Mouse (Mus musculus): ENCODE results near the gene Rrp1b. TPM values are rescaled to one million over a fixed set of nuclear protein-coding genes. Genes with fewer than 3 reads are reported as not detected.

The Rrp1b gene
- polyA plus RNA-seq, 1 experiment from 2014 or later = 44.7 TPM

GRCm38 (mm10) chr17:32012254-32012653 is 23.6 kb upstream of the Rrp1b start:
- no peak overlapping the region for H3K9ac ChIP-seq (replicated peaks)

GRCm38 (mm10) chr17:32013659-32014058 is 22.2 kb upstream of the Rrp1b start:
- Histone ChIP-seq H3K27me3 (no peaks in the 10 kb centered on the region), H3K27ac (no peak overlapping the region), H3K4me1 (replicated peaks) (no peaks in the 10 kb centered on the region), H3K9me3 (no peaks in the 10 kb centered on the region), H3K36me3 (no peaks in the 10 kb centered on the region), H3K9ac (replicated peaks) (no peak overlapping the region), H3K4me3 (replicated peaks) (no peak overlapping the region), H3K4me2 (replicated peaks) (no peak overlapping the region)
- no peak for ATAC-seq

More at GRCm38 (mm10) chr17:32012254-32012653, 23.6 kb upstream of the Rrp1b start:
- 64% methylated on average over 3 of the region's 3 CpGs for WGBS
- Histone ChIP-seq H3K4me3 (replicated peaks) (no peak overlapping the region), H3K36me3 (no peaks in the 10 kb centered on the region), H3K27ac (no peak overlapping the region), H3K4me1 (replicated peaks) (no peaks in the 10 kb centered on the region), H3K4me2 (replicated peaks) (no peak overlapping the region), H3K27me3 (no peaks in the 10 kb centered on the region), H3K9me3 (no peaks in the 10 kb centered on the region)
- ATAC-seq = no peak

DNA sequence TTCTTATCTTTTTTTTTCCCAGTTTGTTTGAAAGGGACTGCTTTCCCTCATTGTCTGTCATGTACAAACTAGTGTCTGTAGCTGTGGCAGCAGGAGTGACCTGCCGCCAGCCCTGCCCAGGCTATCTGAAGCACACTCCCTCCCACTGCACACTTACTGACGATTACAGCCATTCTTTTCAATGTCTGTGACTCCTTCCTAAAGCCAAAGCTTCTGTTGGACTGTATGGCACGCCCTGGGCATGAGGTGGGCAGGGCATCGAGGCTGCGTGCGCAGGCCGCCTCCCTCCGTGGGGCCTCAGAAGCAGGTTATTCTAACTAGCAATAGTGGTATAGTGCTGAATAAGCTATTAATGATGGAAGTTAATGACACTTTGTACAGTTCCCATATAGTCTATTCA is 19.4 kb upstream of the Rrp1b start:
- H3K27ac ChIP-seq = no peak overlapping the region
- H3K9ac ChIP-seq (replicated peaks) = no peak overlapping the region
- no peaks in the 10 kb centered on the region for H3K27me3 ChIP-seq
- H3K9me3 ChIP-seq = no peaks in the 10 kb centered on the region
- H3K4me3 ChIP-seq (replicated peaks) = no peak overlapping the region
- ATAC-seq = no peak
- no peaks in the 10 kb centered on the region for H3K36me3 ChIP-seq
- no peaks in the 10 kb centered on the region for H3K4me1 ChIP-seq (replicated peaks)
- no peak overlapping the region for H3K4me2 ChIP-seq (replicated peaks)
- 90% methylated on average over 8 of the region's 8 CpGs for WGBS

DNA sequence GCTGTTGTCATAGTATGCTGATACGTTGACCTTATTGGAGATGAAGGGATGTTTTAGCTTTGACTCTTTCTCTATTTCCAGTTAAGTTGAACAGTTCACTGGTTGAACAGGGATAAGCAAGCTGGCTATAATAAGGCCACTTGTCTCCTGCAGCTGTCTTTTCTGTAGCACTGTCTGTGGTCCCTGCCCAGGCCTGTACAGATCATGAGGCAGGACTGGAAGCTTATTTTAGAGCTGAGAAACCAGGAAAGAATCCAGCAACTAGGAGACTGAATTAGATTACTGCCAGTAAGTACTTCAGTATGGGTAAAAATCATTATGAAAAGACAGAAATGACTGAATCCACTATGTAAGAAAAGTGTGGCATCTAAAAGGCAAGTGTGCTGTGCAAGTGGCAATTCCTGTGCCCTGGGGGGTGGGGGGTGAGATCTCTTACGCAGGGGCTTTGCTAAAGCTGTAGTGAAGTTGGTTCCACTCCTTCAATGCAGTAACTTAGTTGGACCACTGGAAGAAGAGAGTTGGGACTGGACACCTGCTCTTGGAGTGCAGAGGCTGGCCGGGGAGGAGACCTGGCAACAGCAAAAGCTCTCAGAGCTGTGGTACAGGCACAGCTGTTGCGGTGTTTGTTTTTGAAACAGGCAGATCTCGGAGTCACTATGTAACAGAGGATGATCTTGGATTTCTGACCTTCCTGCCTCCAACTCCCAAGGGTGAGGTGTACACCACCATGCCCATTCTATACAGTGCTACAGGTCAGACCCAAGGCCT is 17.6 kb upstream of the Rrp1b start:
- no peak for ATAC-seq
- no peak overlapping the region for H3K4me3 ChIP-seq (replicated peaks)
- no peaks in the 10 kb centered on the region for H3K9me3 ChIP-seq
- no peaks in the 10 kb centered on the region for H3K36me3 ChIP-seq
- H3K9ac ChIP-seq (replicated peaks) = 0 out of 2 replicates have a peak overlapping the region, but pooled peaks have one; percentile 19
- H3K27ac ChIP-seq = no peak overlapping the region
- no peaks in the 10 kb centered on the region for H3K27me3 ChIP-seq
- H3K4me2 ChIP-seq (replicated peaks) = no peak overlapping the region
- WGBS = 86% methylated on average over 5 of the region's 5 CpGs
- no peaks in the 10 kb centered on the region for H3K4me1 ChIP-seq (replicated peaks)

- no peak for ATAC-seq
- 93% methylated on average over 3 of the region's 3 CpGs for WGBS
- Histone ChIP-seq H3K9ac (replicated peaks) (no peak overlapping the region), H3K4me1 (replicated peaks) (no peaks in the 10 kb centered on the region), H3K27me3 (no peaks in the 10 kb centered on the region), H3K4me3 (replicated peaks) (no peak overlapping the region), H3K9me3 (no peaks in the 10 kb centered on the region), H3K4me2 (replicated peaks) (no peak overlapping the region), H3K36me3 (no peaks in the 10 kb centered on the region), H3K27ac (no peak overlapping the region)
Observed at GRCm38 (mm10) chr17:32021981-32022380, 13.9 kb upstream of the Rrp1b start.

- H3K27ac ChIP-seq = no peak overlapping the region
- no peaks in the 10 kb centered on the region for H3K27me3 ChIP-seq
- H3K4me1 ChIP-seq (replicated peaks) = no peaks in the 10 kb centered on the region
- no peaks in the 10 kb centered on the region for H3K9me3 ChIP-seq
- no peak for ATAC-seq
- H3K4me3 ChIP-seq (replicated peaks) = no peak overlapping the region
- 81% methylated on average over 6 of the region's 6 CpGs for WGBS
- no peak overlapping the region for H3K4me2 ChIP-seq (replicated peaks)
- H3K9ac ChIP-seq (replicated peaks) = no peak overlapping the region
- no peaks in the 10 kb centered on the region for H3K36me3 ChIP-seq
Observed at GRCm38 (mm10) chr17:32022551-32022950, 13.3 kb upstream of the Rrp1b start.

DNA sequence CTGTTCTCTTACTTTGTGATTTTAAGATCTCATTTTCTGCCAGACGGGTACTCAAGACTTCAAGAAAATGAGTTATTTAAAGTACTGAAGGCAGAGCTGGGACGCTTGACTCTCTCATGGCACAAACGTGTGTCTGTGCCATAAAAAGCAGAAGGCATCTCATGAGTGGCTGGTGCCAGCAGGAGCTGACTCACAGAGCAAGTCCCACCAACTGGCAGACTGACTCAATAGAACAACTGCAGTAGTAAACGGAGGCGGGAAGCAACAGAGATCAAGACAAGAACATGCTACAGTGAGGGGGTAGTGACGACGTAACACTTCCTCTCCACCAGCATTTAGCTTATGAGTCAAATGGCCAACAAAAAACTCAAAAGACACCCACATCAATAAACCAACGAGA is 12.8 kb upstream of the Rrp1b start:
- Histone ChIP-seq H3K9me3 (no peaks in the 10 kb centered on the region), H3K36me3 (no peaks in the 10 kb centered on the region), H3K27ac (no peak overlapping the region), H3K4me1 (replicated peaks) (no peaks in the 10 kb centered on the region), H3K4me2 (replicated peaks) (no peak overlapping the region), H3K9ac (replicated peaks) (no peak overlapping the region), H3K4me3 (replicated peaks) (no peak overlapping the region), H3K27me3 (no peaks in the 10 kb centered on the region)
- WGBS = 86% methylated on average over 8 of the region's 8 CpGs
- no peak for ATAC-seq

DNA sequence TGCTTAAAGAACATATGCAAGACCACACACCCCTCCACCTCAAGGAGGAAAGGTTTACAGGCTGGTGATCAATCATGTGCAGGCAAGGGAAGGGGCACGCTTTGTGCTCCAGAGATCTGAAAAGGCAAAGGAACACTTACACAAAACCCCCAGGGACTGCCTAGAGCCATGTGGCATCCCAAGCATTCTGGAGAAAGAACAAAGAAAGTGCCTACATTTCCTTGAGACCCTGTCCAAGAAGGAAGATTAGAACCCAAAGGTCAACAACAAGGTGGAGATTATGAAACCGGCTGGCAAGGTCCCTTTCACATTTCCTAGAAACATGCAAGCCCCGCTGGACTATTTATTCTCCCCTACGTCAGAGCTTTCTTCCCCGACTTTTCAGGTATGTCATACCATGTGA is 11.2 kb upstream of the Rrp1b start:
- Histone ChIP-seq H3K4me1 (replicated peaks) (no peaks in the 10 kb centered on the region), H3K36me3 (no peaks in the 10 kb centered on the region), H3K27me3 (no peaks in the 10 kb centered on the region), H3K27ac (no peak overlapping the region), H3K9ac (replicated peaks) (no peak overlapping the region), H3K4me3 (replicated peaks) (no peak overlapping the region), H3K4me2 (replicated peaks) (no peak overlapping the region), H3K9me3 (no peaks in the 10 kb centered on the region)
- no peak for ATAC-seq
- WGBS = 71% methylated on average over 5 of the region's 5 CpGs

GRCm38 (mm10) chr17:32025386-32025785 is 10.5 kb upstream of the Rrp1b start:
- Histone ChIP-seq H3K4me1 (replicated peaks) (no peaks in the 10 kb centered on the region), H3K27ac (no peak overlapping the region), H3K9me3 (no peaks in the 10 kb centered on the region), H3K4me2 (replicated peaks) (no peak overlapping the region), H3K4me3 (replicated peaks) (no peak overlapping the region), H3K9ac (replicated peaks) (no peak overlapping the region), H3K36me3 (no peaks in the 10 kb centered on the region), H3K27me3 (no peaks in the 10 kb centered on the region)
- 9% methylated on average over 2 of the region's 2 CpGs for WGBS
- ATAC-seq = 0 out of 2 replicates have a peak, but pooled peaks have one; percentile 62

- no peak overlapping the region for H3K9ac ChIP-seq (replicated peaks)
- no peak overlapping the region for H3K27ac ChIP-seq
- no peaks in the 10 kb centered on the region for H3K4me1 ChIP-seq (replicated peaks)
- no peak overlapping the region for H3K4me3 ChIP-seq (replicated peaks)
- no peak for ATAC-seq
- 30% methylated on average over 3 of the region's 3 CpGs for WGBS
- no peak overlapping the region for H3K4me2 ChIP-seq (replicated peaks)
- H3K36me3 ChIP-seq = no peaks in the 10 kb centered on the region
- H3K9me3 ChIP-seq = no peaks in the 10 kb centered on the region
- H3K27me3 ChIP-seq = no peaks in the 10 kb centered on the region
Observed at GRCm38 (mm10) chr17:32027666-32028065, 8.2 kb upstream of the Rrp1b start.

DNA sequence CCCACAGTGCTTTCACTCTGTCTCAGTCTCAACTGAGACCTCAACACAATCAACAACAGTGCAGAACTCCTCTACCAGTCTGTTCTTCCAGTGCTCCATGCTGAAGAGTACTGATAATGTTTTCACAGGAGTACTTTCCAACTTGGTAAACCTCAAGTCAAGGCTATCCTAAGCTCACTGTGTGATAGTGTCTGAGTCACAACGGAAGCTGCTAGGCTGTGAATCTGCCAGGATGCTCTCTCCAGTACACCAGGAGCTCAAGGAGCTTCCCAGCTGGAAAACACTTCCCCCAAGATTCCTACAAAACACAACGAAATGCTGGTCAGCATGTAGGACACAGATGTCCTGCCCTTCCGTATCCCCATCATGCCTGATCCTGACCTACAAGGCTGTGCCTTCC is 7.6 kb upstream of the Rrp1b start:
- Histone ChIP-seq H3K4me2 (replicated peaks) (no peak overlapping the region), H3K9ac (replicated peaks) (no peak overlapping the region), H3K4me3 (replicated peaks) (no peak overlapping the region), H3K4me1 (replicated peaks) (no peaks in the 10 kb centered on the region), H3K27ac (no peak overlapping the region), H3K9me3 (no peaks in the 10 kb centered on the region), H3K36me3 (no peaks in the 10 kb centered on the region), H3K27me3 (no peaks in the 10 kb centered on the region)
- no peak for ATAC-seq
- WGBS = 85% methylated on average over 3 of the region's 3 CpGs

GRCm38 (mm10) chr17:32031684-32032083 is 4.2 kb upstream of the Rrp1b start:
- Histone ChIP-seq H3K9me3 (no peaks in the 10 kb centered on the region), H3K36me3 (no peaks in the 10 kb centered on the region), H3K9ac (replicated peaks) (no peak overlapping the region), H3K27me3 (no peaks in the 10 kb centered on the region), H3K4me2 (replicated peaks) (no peak overlapping the region), H3K4me1 (replicated peaks) (peaks cover 7% of the 10 kb centered on the region), H3K27ac (no peak overlapping the region), H3K4me3 (replicated peaks) (no peak overlapping the region)
- WGBS = 47% methylated on average over 7 of the region's 7 CpGs
- ATAC-seq = no peak

- ATAC-seq = no peak
- no peak overlapping the region for H3K4me3 ChIP-seq (replicated peaks)
- no peaks in the 10 kb centered on the region for H3K27me3 ChIP-seq
- H3K9me3 ChIP-seq = no peaks in the 10 kb centered on the region
- 88% methylated on average over 23 of the region's 23 CpGs for WGBS
- H3K4me1 ChIP-seq (replicated peaks) = peaks cover 23% of the 10 kb centered on the region
- H3K4me2 ChIP-seq (replicated peaks) = no peak overlapping the region
- no peak overlapping the region for H3K9ac ChIP-seq (replicated peaks)
- H3K27ac ChIP-seq = no peak overlapping the region
- H3K36me3 ChIP-seq = no peaks in the 10 kb centered on the region
Observed at GRCm38 (mm10) chr17:32034322-32034721, 1.6 kb upstream of the Rrp1b start.

Measured in midbrain, embryonic 13.5 days (tissue).